Mouse (Mus musculus): ENCODE measurements around the gene Styk1.

GRCm38 (mm10) chr6:131369866-131370616 is 16.6 kb upstream of the Styk1 start:
- TF ChIP-seq CTCF (IDR thresholded peaks at IDR 0.05) (no peak), EP300 (IDR thresholded peaks at IDR 0.05) (no peak)

Data from lung, postnatal 0 days (tissue).